Mouse (Mus musculus): ENCODE measurements at regions not wholly inside any gene's neighbourhood (a gene's known extent, or its start where the extent isn't known, plus 50 kb on each side); places are given as distances from the start of the nearest gene placed in this dataset.

GRCm38 (mm10) chr1:90311649-90312442, 108.1 kb downstream of the Ackr3 start:
- no peak for TF ChIP-seq HCFC1 (IDR thresholded peaks at IDR 0.05; ENCODE audit: borderline replicate concordance, insufficient read depth, low read length)
- no peak for TF ChIP-seq ZC3H11A (IDR thresholded peaks at IDR 0.05; ENCODE audit: borderline replicate concordance, low read depth, low read length)
